Mouse (Mus musculus) heart, postnatal 36 days (tissue): ENCODE measurements around the gene Prm1. TPM values are rescaled to one million over a fixed set of nuclear protein-coding genes. Genes with fewer than 3 reads are reported as not detected.
"Not testable (repeated sequence)": the region's sequence is repeated elsewhere in the genome, so short reads cannot be mapped to it uniquely, and the experiment has no call there.

Source experiments
- DNase-seq, 2 experiments: peaks; one replicate each; pipeline ENCODE4 v3.0.0; 2021 to 2022
- intact Hi-C: fragments of 180-260 bp; cut with DNase I; formaldehyde crosslinking; loops from one replicate; pipeline ENCODE4 v1.15.1; 2025
- total RNA-seq, 2 experiments: library from RNA; stranded (reverse); gene quantifications; 2 replicates each; pipeline ENCODE4 v1.2.3; 2021

The Prm1 gene
- not detected for total RNA-seq

GRCm38 (mm10) chr16:10805789-10806527, at the start of gene Prm1:
Gene Prm1, minus strand, starts transcription at chr16:10805839.
- intact Hi-C loops = no loop called here
- DNase-seq = no peak

GRCm38 (mm10) chr16:10852216-10852615, 46.6 kb upstream of the Prm1 start:
- intact Hi-C loops, DNase-seq: not testable (repeated sequence)

GRCm38 (mm10) chr16:10850905-10851304, 45.3 kb upstream of the Prm1 start:
- DNase-seq = no peak
- intact Hi-C loops = no loop called here

GRCm38 (mm10) chr16:10849965-10850861, 44.6 kb upstream of the Prm1 start:
- peak; percentile 67 to 77 for DNase-seq
- intact Hi-C loops = no loop called here

GRCm38 (mm10) chr16:10846503-10846902, 40.9 kb upstream of the Prm1 start:
- intact Hi-C loops = loop anchor here (1.0 to 2.0 kb wide), 2 partner anchors 62 to 206 kb away; partner anchors contain the start of gene Socs1
- DNase-seq = peak; percentile 63 to 76

GRCm38 (mm10) chr16:10845952-10846351, 40.3 kb upstream of the Prm1 start:
- no peak for DNase-seq
- intact Hi-C loops = loop anchor here (1.0 to 2.0 kb wide), 2 partner anchors 61 to 206 kb away; partner anchors contain the start of gene Socs1

- DNase-seq = no peak
- intact Hi-C loops = no loop called here
These were observed 38.7 kb upstream of the Prm1 start for GRCm38 (mm10) chr16:10844319-10844670.

- intact Hi-C loops = no loop called here
- peak; percentile 41 to 49 for DNase-seq
These were observed 38.1 kb upstream of the Prm1 start for GRCm38 (mm10) chr16:10843486-10844318.

GRCm38 (mm10) chr16:10842282-10842855, 36.7 kb upstream of the Prm1 start:
- intact Hi-C loops = no loop called here
- DNase-seq = no peak

GRCm38 (mm10) chr16:10840018-10840417, 34.4 kb upstream of the Prm1 start:
- intact Hi-C loops = no loop called here
- DNase-seq = no peak

GRCm38 (mm10) chr16:10838487-10839245, 33.0 kb upstream of the Prm1 start:
- DNase-seq = no peak
- intact Hi-C loops = no loop called here

- no peak for DNase-seq
- intact Hi-C loops = no loop called here
These were observed 32.3 kb upstream of the Prm1 start for GRCm38 (mm10) chr16:10837903-10838302.

- intact Hi-C loops = no loop called here
These were observed 31.6 kb upstream of the Prm1 start for GRCm38 (mm10) chr16:10837250-10837649.

GRCm38 (mm10) chr16:10836388-10836787, 30.7 kb upstream of the Prm1 start:
- DNase-seq = no peak
- intact Hi-C loops = no loop called here

More at GRCm38 (mm10) chr16:10837250-10837649, 31.6 kb upstream of the Prm1 start:
- no peak for DNase-seq

- peak; percentile 86 to 87 for DNase-seq
- intact Hi-C loops = no loop called here
These were observed 29.4 kb upstream of the Prm1 start, which contains the start of gene Rmi2 for GRCm38 (mm10) chr16:10834911-10835587. Gene Rmi2, plus strand, starts transcription at chr16:10835059.

- no peak for DNase-seq
- intact Hi-C loops = no loop called here
These were observed 28.9 kb upstream of the Prm1 start for GRCm38 (mm10) chr16:10834542-10834910.

- intact Hi-C loops = no loop called here
- DNase-seq = no peak
These were observed 22.8 kb upstream of the Prm1 start for GRCm38 (mm10) chr16:10828461-10828805.

GRCm38 (mm10) chr16:10827766-10828460, 22.3 kb upstream of the Prm1 start:
- intact Hi-C loops = no loop called here

More at GRCm38 (mm10) chr16:10827766-10828460, 22.3 kb upstream of the Prm1 start:
- DNase-seq = no peak
